Mouse (Mus musculus) heart, adult 2 months (tissue): Measurements from ENCODE around the gene Gucy2d.

Source experiments
- CTCF ChIP-seq: fragments of 200-600 bp; IDR thresholded peaks from 2 replicates; pipeline ENCODE4 v1.8.1; 2022; ENCODE audit warnings: antibody characterized with exemption, mild to moderate bottlenecking, moderate library complexity
- EP300 ChIP-seq: fragments of 200-500 bp; IDR thresholded peaks from 2 replicates; pipeline ENCODE4 v1.6.1; 2011; ENCODE audit warnings: low read depth, low read length, control low read depth; ENCODE audit not compliant: insufficient read depth
- POLR2A ChIP-seq: fragments of 200-500 bp; IDR thresholded peaks from 2 replicates; pipeline ENCODE4 v1.6.1; 2011; ENCODE audit warnings: mild to moderate bottlenecking, low read depth, low read length, control low read depth; ENCODE audit not compliant: insufficient read depth

DNA sequence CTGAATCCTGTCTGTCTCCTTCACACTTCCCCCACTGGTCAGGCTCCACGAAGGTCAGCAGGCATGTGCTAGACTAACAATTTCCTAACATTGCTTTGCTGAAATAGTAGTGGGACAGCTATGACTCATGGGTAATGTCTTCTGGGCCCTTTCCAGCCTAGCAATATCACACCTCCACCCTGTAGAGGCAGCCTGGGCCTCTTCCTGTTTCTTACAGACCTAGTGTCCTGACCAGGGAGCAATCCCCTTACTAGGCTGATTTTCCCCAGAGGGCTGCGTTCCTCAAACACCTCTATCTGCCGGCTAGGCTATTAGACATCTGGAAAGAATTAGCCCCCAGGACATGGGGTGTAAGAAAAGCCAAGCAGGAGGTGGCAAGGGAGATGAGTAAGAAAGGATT, 24.7 kb upstream of the Gucy2d start:
- TF ChIP-seq CTCF, result no peak
- no peak for TF ChIP-seq POLR2A
- TF ChIP-seq EP300, result no peak
